Mouse (Mus musculus): ENCODE results near the gene Rmi1. TPM values are rescaled to one million over a fixed set of nuclear protein-coding genes. Genes with fewer than 3 reads are reported as not detected.

The Rmi1 gene
- polyA plus RNA-seq, 1 experiment = 5.2 TPM

DNA sequence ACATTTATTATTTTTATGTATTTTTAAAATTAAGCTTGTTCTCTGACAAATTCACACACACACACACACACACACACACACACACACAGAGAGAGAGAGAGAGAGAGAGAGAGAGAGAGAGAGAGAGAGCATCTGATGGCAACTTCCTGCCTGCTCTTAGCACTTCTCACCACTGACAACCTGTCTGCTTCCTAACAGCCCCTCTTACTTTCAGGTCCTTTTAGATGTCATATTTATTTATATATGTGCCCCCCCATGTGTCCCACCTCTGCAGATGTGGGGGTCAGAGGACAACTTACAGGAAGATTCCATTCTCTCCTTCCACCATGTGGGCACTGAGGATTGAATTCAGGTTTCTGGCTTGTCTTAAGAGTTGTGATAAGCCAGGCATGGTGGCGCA, 17.2 kb downstream of the Rmi1 start:
- no peak overlapping the region for H3ac ChIP-seq (ENCODE audit: control insufficient read depth, insufficient read length)
- no peaks in the 10 kb centered on the region for H3K36me3 ChIP-seq (ENCODE audit: control insufficient read depth, insufficient read depth)
- H3K4me3 ChIP-seq = no peak overlapping the region
- TF ChIP-seq MYOD1 (IDR thresholded peaks at IDR 0.05; ENCODE audit: control insufficient read depth in 1 of 3, insufficient read length in 2 of 3, low read depth in 2 of 3) = no peak
- TF ChIP-seq TCF12 (IDR thresholded peaks at IDR 0.05; ENCODE audit: insufficient read depth, poor library complexity, severe bottlenecking) = no peak
- TF ChIP-seq MYOG (IDR thresholded peaks at IDR 0.05; ENCODE audit: control insufficient read depth in 1 of 3, insufficient read depth in 1 of 3, insufficient read length in 2 of 3, low read depth in 2 of 3) = no peak
- no peak for TF ChIP-seq USF1 (IDR thresholded peaks at IDR 0.05; ENCODE audit: low read depth)
- TF ChIP-seq POLR2A (IDR thresholded peaks at IDR 0.05; ENCODE audit: insufficient read length, low read depth) = no peak
- TF ChIP-seq E2F4 (IDR thresholded peaks at IDR 0.05; ENCODE audit: insufficient read depth) = no peak
- TF ChIP-seq SRF (IDR thresholded peaks at IDR 0.05; ENCODE audit: control insufficient read depth, insufficient read length, low read depth) = no peak
- TF ChIP-seq MAX (IDR thresholded peaks at IDR 0.05; ENCODE audit: low read depth) = no peak
- no peak for TF ChIP-seq CEBPB (IDR thresholded peaks at IDR 0.05; ENCODE audit: insufficient read depth, poor library complexity, severe bottlenecking)
- TF ChIP-seq TCF3 (IDR thresholded peaks at IDR 0.05; ENCODE audit: insufficient read length, low read depth) = no peak
- TF ChIP-seq POLR2AphosphoS2 (IDR thresholded peaks at IDR 0.05; ENCODE audit: insufficient read length, low read depth) = no peak
- TF ChIP-seq REST (IDR thresholded peaks at IDR 0.05; ENCODE audit: insufficient read depth, insufficient read length) = no peak
- H3K27me3 ChIP-seq (ENCODE audit: control insufficient read depth, insufficient read depth, insufficient read length) = no peaks in the 10 kb centered on the region
- H3K4me2 ChIP-seq (ENCODE audit: low read depth) = no peak overlapping the region
- no peaks in the 10 kb centered on the region for H3K79me2 ChIP-seq (ENCODE audit: control insufficient read depth, insufficient read depth)

DNA sequence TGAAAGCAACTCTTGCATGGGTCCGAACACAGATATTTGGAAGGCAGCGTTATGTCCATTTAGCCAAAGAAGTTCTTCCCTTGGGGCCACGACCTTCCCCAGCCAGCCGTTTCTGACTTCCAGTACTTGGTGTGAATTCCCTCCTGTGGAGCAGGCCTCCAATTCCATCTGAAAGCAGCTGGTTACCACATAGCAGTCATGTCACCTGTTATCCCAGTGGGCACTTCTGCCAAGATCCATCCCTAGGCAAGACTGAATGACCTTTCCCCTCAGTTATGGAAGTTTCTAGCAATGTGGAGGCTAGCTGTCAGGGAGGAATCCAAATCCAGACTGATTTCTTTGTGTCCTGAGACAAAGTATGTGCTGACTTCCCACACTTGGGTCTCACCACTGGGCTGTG, 19.0 kb downstream of the Rmi1 start:
- Histone ChIP-seq H3K27me3 (ENCODE audit: control insufficient read depth, insufficient read depth, insufficient read length) (no peaks in the 10 kb centered on the region), H3K4me2 (ENCODE audit: low read depth) (no peak overlapping the region), H3K4me3 (no peak overlapping the region), H3ac (ENCODE audit: control insufficient read depth, insufficient read length) (no peak overlapping the region), H3K36me3 (ENCODE audit: control insufficient read depth, insufficient read depth) (no peaks in the 10 kb centered on the region), H3K79me2 (ENCODE audit: control insufficient read depth, insufficient read depth) (no peaks in the 10 kb centered on the region)
- no peak for TF ChIP-seq CEBPB (IDR thresholded peaks at IDR 0.05; ENCODE audit: insufficient read depth, poor library complexity, severe bottlenecking)
- no peak for TF ChIP-seq POLR2AphosphoS2 (IDR thresholded peaks at IDR 0.05; ENCODE audit: insufficient read length, low read depth)
- TF ChIP-seq MYOG (IDR thresholded peaks at IDR 0.05; ENCODE audit: control insufficient read depth in 1 of 3, insufficient read depth in 1 of 3, insufficient read length in 2 of 3, low read depth in 2 of 3) = peak in 2 of 3 experiments; percentile 67 to 70
- TF ChIP-seq TCF3 (IDR thresholded peaks at IDR 0.05; ENCODE audit: insufficient read length, low read depth) = peak; percentile 15
- TF ChIP-seq POLR2A (IDR thresholded peaks at IDR 0.05; ENCODE audit: insufficient read length, low read depth) = no peak
- TF ChIP-seq TCF12 (IDR thresholded peaks at IDR 0.05; ENCODE audit: insufficient read depth, poor library complexity, severe bottlenecking) = peak; percentile 25
- peak in 2 of 3 experiments; percentile 57 to 84 for TF ChIP-seq MYOD1 (IDR thresholded peaks at IDR 0.05; ENCODE audit: control insufficient read depth in 1 of 3, insufficient read length in 2 of 3, low read depth in 2 of 3)

- TF ChIP-seq POLR2AphosphoS2 (IDR thresholded peaks at IDR 0.05; ENCODE audit: insufficient read length, low read depth) (no peak), POLR2A (IDR thresholded peaks at IDR 0.05; ENCODE audit: insufficient read length, low read depth) (no peak), E2F4 (IDR thresholded peaks at IDR 0.05; ENCODE audit: insufficient read depth) (no peak), USF1 (IDR thresholded peaks at IDR 0.05; ENCODE audit: low read depth) (no peak), CEBPB (IDR thresholded peaks at IDR 0.05; ENCODE audit: insufficient read depth, poor library complexity, severe bottlenecking) (no peak), TCF3 (IDR thresholded peaks at IDR 0.05; ENCODE audit: insufficient read length, low read depth) (no peak), REST (IDR thresholded peaks at IDR 0.05; ENCODE audit: insufficient read depth, insufficient read length) (no peak), TCF12 (IDR thresholded peaks at IDR 0.05; ENCODE audit: insufficient read depth, poor library complexity, severe bottlenecking) (no peak), MAX (IDR thresholded peaks at IDR 0.05; ENCODE audit: low read depth) (no peak), MYOG (IDR thresholded peaks at IDR 0.05; ENCODE audit: control insufficient read depth in 1 of 3, insufficient read depth in 1 of 3, insufficient read length in 2 of 3, low read depth in 2 of 3) (no peak), MYOD1 (IDR thresholded peaks at IDR 0.05; ENCODE audit: control insufficient read depth in 1 of 3, insufficient read length in 2 of 3, low read depth in 2 of 3) (no peak), SRF (IDR thresholded peaks at IDR 0.05; ENCODE audit: control insufficient read depth, insufficient read length, low read depth) (no peak)
- Histone ChIP-seq H3K4me2 (ENCODE audit: low read depth) (no peak overlapping the region), H3ac (ENCODE audit: control insufficient read depth, insufficient read length) (no peak overlapping the region), H3K79me2 (ENCODE audit: control insufficient read depth, insufficient read depth) (no peaks in the 10 kb centered on the region), H3K36me3 (ENCODE audit: control insufficient read depth, insufficient read depth) (no peaks in the 10 kb centered on the region), H3K4me3 (no peak overlapping the region), H3K27me3 (ENCODE audit: control insufficient read depth, insufficient read depth, insufficient read length) (no peaks in the 10 kb centered on the region)
These were observed 20.2 kb downstream of the Rmi1 start for GRCm38 (mm10) chr13:58422242-58422641.

GRCm38 (mm10) chr13:58423061-58423660, 21.1 kb downstream of the Rmi1 start:
- TF ChIP-seq CEBPB (IDR thresholded peaks at IDR 0.05; ENCODE audit: insufficient read depth, poor library complexity, severe bottlenecking) (0 out of 2 replicates have a peak, but pooled peaks have one; percentile 15), MYOG (IDR thresholded peaks at IDR 0.05; ENCODE audit: control insufficient read depth in 1 of 3, insufficient read depth in 1 of 3, insufficient read length in 2 of 3, low read depth in 2 of 3) (no peak)
- H3ac ChIP-seq (ENCODE audit: control insufficient read depth, insufficient read length) = no peak overlapping the region
- H3K79me2 ChIP-seq (ENCODE audit: control insufficient read depth, insufficient read depth) = no peaks in the 10 kb centered on the region
- peak overlapping the region; percentile 14 for H3K4me2 ChIP-seq (ENCODE audit: low read depth)
- no peaks in the 10 kb centered on the region for H3K36me3 ChIP-seq (ENCODE audit: control insufficient read depth, insufficient read depth)
- no peak overlapping the region for H3K4me3 ChIP-seq
- no peaks in the 10 kb centered on the region for H3K27me3 ChIP-seq (ENCODE audit: control insufficient read depth, insufficient read depth, insufficient read length)

DNA sequence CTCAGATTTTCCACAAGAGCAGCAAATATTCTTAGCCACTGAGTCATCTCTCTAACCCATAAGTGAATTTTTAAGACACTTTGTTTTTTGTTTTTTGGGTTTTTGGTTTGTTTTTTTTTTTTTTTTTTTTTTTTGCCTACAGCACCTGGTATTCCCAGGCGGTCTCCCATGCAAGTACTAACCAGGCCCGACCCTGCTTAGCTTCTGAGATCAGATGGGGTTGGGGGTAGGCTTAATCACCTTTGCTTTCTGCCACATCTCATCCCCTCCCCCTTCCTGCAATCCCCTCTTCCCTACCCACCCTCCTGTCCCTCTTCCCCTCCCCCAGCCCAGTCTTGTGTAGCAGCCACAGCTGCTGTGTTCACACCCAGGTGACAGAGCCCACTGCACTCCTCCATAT, 37.7 kb downstream of the Rmi1 start:
- Histone ChIP-seq H3K79me2 (ENCODE audit: control insufficient read depth, insufficient read depth) (no peaks in the 10 kb centered on the region), H3K4me3 (no peak overlapping the region), H3K27me3 (ENCODE audit: control insufficient read depth, insufficient read depth, insufficient read length) (no peaks in the 10 kb centered on the region), H3ac (ENCODE audit: control insufficient read depth, insufficient read length) (no peak overlapping the region), H3K4me2 (ENCODE audit: low read depth) (no peak overlapping the region), H3K36me3 (ENCODE audit: control insufficient read depth, insufficient read depth) (no peaks in the 10 kb centered on the region)
- TF ChIP-seq USF1 (IDR thresholded peaks at IDR 0.05; ENCODE audit: low read depth) = no peak
- TF ChIP-seq TCF12 (IDR thresholded peaks at IDR 0.05; ENCODE audit: insufficient read depth, poor library complexity, severe bottlenecking) = no peak
- no peak for TF ChIP-seq SRF (IDR thresholded peaks at IDR 0.05; ENCODE audit: control insufficient read depth, insufficient read length, low read depth)
- TF ChIP-seq MAX (IDR thresholded peaks at IDR 0.05; ENCODE audit: low read depth) = no peak
- peak in 1 of 3 experiments; percentile 21 for TF ChIP-seq MYOD1 (IDR thresholded peaks at IDR 0.05; ENCODE audit: control insufficient read depth in 1 of 3, insufficient read length in 2 of 3, low read depth in 2 of 3)
- TF ChIP-seq MYOG (IDR thresholded peaks at IDR 0.05; ENCODE audit: control insufficient read depth in 1 of 3, insufficient read depth in 1 of 3, insufficient read length in 2 of 3, low read depth in 2 of 3) = no peak

Data from myocyte (in vitro differentiated cells).